Mouse (Mus musculus) A20 (cell line): ENCODE measurements around the gene Ybx2.

Source experiments
- DNase-seq: peaks from one replicate; pipeline ENCODE4 v3.0.0-alpha.2; 2011; ENCODE audit warnings: low read depth, low spot score

The Ybx2 gene

DNA sequence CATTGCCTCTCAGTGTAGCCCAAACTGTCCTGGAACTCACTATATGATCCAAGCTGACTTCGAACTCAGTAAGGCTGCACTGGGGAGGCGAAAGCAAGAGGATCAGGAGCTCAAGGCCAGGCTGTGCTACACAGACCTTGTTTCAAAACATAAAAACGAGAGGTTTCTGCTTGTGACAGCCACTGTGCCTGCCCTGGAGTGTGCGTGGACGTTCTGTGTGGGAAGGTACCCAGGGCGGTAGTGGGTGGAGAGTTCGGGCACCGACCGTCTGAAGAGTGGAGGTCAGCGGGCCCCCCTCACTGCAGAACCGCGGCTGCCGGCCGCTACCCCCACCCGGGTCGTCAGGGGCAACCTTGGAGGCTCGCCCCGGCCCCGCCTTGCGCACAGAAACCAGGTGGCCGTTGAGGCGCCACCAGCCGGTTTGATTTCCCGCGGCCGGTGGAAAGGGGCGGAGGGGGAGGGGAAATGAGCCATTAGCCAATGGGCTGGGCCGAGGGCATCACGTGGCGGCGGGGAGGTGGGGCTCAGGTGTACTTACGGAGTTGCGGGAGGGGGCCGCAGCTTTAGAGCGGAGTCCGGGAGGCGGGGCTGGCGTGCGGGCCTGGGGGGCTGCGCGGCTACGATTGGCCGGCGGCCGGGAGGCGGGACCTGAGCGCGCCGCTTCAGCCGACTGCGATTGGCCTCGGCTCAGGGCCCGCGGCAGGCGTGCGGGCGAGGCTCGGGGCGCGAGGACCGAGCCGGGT, at the start of gene Ybx2:
TSS of gene Ybx2 (plus strand) at position 660 of the 743 bp plus-strand sequence.
- peak; percentile 94 for DNase-seq

DNA sequence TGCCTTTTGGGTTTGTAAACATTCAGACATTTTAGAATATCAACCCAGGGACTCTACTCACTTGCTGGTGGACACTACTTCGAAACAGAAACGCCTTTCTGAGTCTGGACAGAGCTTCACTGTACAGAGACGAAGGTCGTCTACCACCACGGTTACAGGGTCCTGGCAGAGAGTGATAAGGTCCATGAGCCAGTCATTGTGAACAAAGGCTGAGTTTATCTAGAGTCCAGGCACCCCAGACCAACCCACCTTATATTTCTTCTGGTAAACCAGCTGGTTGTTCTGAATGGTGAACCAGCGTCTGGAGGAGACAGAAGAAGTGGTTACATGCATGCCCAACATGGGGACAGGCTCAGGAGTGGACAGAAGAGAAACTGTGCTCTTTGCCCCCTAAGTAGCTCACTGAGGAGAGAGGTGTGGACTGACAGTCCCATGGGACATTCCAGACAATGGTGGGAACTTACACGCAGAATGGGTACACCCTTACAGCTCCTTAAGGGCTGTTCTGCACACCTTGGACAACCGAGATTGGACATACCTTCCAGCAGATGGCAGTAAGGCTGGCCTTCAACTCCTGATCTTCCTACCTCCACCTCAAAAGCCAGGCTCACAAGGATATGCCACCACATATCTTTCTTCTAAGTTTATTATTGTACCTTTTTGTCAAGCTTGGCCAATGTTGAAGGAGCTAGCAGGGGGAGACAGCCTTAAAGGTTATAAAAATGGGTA, 48.5 kb upstream of the Ybx2 start:
- DNase-seq, result peak; percentile 27

- no peak for DNase-seq
Observed at GRCm38 (mm10) chr11:69891482-69891881, 44.1 kb upstream of the Ybx2 start.

- peak; percentile 73 for DNase-seq
Observed at GRCm38 (mm10) chr11:69894671-69895070, 40.9 kb upstream of the Ybx2 start.

DNA sequence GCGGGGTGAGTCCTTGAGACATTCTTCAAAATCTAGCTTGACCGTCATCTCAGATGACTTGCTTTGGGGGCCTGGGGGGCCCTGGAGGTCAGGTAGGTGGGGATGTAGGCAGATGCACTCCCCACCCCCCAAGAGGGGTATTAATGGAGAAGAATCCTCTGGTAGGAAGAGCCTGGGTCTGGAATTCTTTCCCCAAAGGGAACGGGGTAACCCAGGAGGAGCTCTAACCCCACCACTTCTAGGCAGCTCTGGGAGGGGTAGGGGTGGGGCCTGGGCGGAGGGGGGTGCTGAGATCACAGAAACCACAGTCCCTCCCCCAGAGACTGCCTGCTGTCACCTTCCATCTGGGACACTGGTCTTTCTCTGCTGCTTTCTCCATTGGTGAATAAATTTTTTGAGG, 40.3 kb upstream of the Ybx2 start, which contains the start of gene Acap1:
TSS of gene Acap1 (minus strand) at position 249 of the 400 bp plus-strand sequence.
- peak; percentile 77 for DNase-seq

DNA sequence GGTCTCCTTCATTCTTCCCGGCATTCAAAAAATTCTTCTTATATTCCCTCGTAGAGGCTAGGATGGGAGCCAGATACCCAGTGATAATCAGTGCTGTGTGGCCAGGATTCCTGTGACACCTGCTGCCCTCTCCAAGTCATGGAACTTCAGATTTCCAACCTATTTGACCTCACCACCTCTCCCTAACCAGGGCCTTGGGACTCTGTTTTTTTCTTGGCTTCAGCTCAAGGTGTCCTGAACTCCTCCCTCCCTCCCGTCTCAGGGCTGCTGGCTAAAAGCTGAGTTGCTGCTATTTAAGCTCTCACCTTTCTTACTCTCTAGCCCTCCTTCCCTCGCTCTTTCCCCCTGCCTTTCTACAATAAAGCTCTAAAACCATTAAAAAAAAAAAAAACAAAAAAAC, 35.7 kb upstream of the Ybx2 start:
- DNase-seq, result no peak

DNA sequence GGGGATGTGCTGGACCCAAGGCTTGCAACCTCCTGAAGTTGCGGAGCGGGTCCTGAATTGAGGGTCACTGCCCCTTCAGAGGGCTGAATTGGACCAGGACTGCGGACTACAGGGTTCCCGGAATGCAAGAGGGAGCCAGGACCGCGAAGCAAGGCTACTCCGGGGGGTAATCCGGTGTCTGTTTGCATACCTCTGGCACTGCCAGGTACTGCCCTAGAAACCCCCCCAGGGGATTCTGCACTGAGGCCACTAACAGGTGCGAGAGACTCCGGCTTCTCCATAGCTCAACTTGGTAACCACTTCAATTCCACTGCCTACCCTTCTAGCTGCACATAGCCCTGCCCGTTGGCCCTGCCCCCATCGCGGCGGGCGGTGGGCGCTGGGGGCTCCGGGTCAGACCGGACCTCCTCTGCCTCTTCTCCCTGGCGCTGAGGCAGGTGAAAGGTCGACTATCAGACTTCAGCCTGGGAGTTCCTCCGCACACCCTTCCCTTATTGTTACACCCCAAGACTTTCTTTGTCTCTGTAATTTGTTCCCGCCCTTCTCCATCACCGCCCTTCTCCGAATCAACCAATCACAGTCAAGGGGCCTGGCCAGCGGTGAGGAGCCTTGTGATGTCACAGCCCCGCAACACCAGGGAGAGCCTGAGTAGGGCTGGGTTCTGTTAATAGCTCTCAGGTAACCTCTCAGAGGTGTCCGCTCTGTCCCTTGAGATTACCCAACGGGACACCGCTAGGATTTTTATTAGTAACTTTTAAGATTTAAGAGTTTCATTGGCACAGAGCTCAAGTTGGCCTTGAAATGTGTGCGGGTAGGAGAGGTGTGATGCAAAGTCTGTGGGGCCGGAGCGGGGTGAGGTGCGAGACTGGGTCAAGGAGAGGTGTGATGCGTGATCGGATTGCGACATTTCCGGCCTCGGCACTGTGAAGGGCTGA, 34.9 kb upstream of the Ybx2 start, which contains the start of the genes 2810408A11Rik and Neurl4:
TSS of gene 2810408A11Rik (minus strand) at position 517 of the 935 bp plus-strand sequence.
TSS of gene Neurl4 (plus strand) at position 602 of the 935 bp plus-strand sequence.
- DNase-seq, result peak; percentile 97

DNA sequence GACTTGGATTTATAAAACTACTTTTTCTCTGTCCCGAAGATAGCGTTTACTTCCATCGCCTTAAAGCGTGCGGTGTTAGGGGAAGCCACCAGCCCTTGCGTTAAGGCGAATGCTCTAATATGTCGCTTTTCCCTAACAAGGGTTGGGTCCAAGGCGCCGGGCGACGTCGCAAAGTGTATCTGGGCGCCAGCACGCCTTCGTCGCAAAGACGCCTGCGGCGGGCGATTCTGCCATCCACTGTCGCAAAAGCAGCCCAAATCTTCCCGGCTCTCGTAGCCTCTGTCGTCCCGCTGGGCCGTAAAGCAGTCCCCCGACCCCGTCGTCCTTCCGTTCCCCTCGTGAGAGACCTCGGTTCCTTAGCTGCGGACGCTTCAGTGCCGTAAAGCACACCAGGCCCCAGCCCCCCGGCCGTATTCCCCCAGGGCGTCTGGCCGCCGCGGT, 34.2 kb upstream of the Ybx2 start:
- peak; percentile 98 for DNase-seq

DNA sequence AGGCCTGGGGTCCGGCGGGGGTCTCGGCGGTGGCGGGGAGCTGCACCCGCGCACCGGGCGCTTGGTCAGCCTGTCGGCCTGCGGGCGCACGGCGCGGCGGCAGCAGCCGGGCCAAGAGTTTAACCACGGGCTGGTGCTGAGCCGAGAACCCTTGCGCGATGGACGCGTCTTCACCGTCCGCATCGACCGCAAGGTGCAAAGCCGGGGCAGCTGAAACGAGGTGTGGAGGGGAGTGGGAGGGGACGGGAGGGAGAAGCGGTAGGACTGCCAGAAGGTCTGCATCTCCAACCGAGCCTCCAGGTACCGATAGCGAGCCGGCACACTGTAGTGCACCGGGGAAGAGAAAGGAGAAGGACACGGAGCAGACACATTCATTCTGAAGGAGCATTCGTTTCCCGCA, 33.6 kb upstream of the Ybx2 start:
- DNase-seq, result peak; percentile 51

DNA sequence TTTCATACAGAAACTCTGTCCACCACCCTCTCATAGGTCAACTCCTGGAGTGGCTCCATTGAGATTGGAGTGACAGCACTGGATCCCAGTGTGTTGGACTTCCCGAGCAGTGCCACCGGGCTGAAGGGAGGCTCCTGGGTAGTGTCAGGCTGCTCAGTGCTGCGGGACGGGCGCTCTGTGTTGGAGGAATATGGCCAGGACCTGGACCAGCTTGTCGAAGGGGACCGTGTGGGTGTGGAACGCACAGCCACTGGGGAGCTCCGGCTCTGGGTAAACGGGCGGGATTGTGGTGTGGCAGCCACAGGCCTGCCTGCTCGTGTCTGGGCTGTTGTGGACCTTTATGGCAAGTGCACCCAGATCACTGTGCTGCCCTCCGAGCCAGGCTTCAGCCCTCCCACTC, 32.6 kb upstream of the Ybx2 start:
- DNase-seq, result no peak

- DNase-seq, result no peak
Observed at GRCm38 (mm10) chr11:69904311-69904710, 31.3 kb upstream of the Ybx2 start.

- DNase-seq, result no peak
Observed at GRCm38 (mm10) chr11:69908645-69909044, 27.0 kb upstream of the Ybx2 start.

GRCm38 (mm10) chr11:69909174-69909573, 26.4 kb upstream of the Ybx2 start:
- no peak for DNase-seq

DNA sequence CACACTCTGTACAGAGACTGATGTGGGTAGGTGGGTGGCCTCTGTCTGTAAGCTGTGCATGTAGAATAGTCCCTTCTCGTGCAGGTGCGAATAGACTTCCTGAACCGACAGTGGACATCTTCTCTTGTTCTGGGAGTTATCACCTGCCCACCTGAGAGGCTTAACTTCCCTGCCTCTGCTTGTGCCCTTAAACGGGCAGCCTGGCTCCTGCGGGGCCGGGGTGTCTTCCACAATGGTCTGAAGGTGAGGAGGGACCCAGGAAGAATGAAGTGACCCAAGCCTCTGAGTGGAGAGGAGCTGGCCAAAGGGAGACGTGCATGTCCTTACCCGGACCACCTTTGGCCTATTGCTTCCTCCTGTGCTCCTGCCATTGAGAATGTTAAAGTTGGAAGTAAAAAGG, 25.4 kb upstream of the Ybx2 start:
- DNase-seq, result no peak

- DNase-seq, result no peak
Observed at GRCm38 (mm10) chr11:69910781-69911560, 24.6 kb upstream of the Ybx2 start.

GRCm38 (mm10) chr11:69911701-69912100, 23.9 kb upstream of the Ybx2 start:
- no peak for DNase-seq

DNA sequence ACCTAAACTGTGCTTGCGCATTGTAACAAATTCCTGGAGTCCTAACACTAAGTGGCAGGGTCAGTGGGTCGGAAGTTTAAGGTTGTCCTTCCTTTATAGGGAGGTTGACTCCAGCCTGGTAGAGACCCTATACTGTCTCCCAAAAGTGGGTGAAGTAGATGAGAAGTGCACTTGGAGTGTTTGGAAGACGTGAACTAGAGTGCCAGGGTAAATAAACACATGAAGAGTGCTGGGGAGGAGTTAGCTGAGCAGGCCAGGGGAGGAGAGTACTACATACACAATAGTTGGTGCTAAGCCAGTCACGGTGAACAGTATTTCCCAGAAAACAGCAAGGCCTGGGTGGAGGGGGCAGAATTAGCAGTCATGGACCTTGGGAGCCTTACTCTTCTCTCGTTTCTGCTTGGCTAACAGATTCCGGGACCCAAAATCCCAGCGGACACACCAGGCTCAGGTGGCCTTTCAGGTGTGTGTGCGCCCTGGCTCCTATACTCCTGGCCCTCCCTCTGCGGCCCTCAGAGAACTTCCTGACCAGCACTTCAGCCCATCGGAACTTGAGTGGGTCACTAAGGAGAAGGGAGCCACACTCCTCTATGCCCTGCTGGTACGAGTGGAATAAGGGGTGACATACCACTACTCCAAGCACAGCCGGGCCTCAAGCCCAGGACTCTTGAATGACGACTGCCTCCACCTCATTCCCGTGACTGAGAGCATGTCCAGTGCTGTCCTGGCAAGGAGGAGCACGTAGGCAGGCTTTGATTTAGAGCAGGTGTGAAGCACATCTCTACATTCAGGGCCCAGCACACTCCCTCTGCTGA, 22.7 kb upstream of the Ybx2 start:
- no peak for DNase-seq

DNA sequence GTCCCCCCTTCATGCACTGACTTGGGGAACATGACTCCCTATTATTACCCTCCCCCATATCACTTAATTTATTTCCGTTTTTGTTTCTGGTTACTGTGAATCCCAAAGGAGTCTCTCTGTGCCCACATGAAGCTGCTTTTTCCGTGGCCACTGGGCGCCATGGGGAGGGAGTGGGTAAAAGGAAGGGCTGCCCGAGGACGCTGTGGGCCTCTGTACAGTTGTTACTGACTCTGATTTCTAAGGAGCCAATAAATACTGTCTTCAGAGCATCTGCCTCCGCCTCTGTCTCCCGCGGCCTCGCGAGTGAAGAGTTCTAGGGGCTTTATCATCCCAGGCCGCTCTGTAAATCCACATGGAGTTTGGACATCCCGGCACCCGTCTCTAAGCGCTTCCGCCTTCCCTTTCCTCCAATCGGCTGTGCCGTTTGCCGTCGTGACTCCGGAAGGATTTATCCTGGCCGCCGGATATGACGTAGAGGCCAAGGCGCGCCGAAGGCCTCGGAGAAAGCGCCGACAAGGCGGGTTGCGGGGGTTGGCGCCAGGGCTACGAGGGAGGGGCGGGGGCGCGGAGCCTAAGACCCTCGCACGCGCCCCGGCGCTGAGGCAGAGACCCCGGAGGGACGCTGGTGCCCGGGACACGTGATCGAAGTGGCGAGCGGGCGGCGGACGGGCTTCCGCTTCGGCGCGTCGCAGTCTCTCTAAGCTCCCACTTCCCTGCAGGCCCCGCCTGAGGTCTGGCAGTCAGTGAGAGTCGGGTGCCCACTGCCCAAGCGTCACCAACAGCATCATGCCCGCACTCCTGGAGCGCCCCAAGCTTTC, 21.8 kb upstream of the Ybx2 start, which contains the start of gene Gps2:
TSS of gene Gps2 (plus strand) at position 335 of the 818 bp plus-strand sequence.
- DNase-seq, result peak; percentile 95

DNA sequence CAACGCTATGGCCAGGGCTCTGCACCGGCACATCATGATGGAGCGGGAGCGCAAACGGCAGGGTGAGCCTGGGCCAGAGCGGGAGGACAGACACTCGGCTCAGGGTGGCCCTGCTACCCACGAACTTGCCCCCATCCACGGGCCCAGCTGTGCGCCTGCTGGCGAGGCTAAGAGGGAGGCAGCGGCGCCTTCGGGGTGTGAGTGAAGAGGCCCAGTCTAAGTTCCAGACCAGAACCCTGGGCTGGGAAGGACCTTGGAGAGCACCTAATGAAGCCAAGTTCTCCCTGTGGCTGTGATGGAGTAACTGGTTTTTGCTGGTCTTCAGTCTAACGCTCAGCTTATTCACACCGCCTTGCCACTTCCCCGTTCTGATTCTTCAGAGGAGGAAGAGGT, 21.2 kb upstream of the Ybx2 start:
- DNase-seq, result no peak
